Mouse (Mus musculus): ENCODE measurements at regions not wholly inside any gene's neighbourhood (a gene's known extent, or its start where the extent isn't known, plus 50 kb on each side); places are given as distances from the start of the nearest gene placed in this dataset.

GRCm38 (mm10) chr7:125262672-125263365 is 181.7 kb upstream of the Kdm8 start:
- ATAC-seq (replicated peaks) = peak; percentile 96
- Histone ChIP-seq H3K27ac (peak overlapping the region; percentile 76), H3K36me3 (replicated peaks) (no peaks in the 10 kb centered on the region), H3K9ac (no peak overlapping the region), H3K9me3 (no peaks in the 10 kb centered on the region), H3K4me3 (no peak overlapping the region), H3K4me1 (peaks cover 21% of the 10 kb centered on the region), H3K4me2 (no peak overlapping the region), H3K27me3 (replicated peaks) (no peaks in the 10 kb centered on the region)
- 14% methylated on average over 12 of the region's 12 CpGs for WGBS

- Histone ChIP-seq H3K27ac (peak overlapping the region; percentile 76), H3K4me1 (peaks cover 21% of the 10 kb centered on the region), H3K27me3 (replicated peaks) (no peaks in the 10 kb centered on the region), H3K9me3 (no peaks in the 10 kb centered on the region), H3K4me3 (no peak overlapping the region), H3K9ac (no peak overlapping the region), H3K36me3 (replicated peaks) (no peaks in the 10 kb centered on the region), H3K4me2 (no peak overlapping the region)
- WGBS = 59% methylated on average over 2 of the region's 2 CpGs
- ATAC-seq (replicated peaks) = no peak
These were observed 180.7 kb upstream of the Kdm8 start for GRCm38 (mm10) chr7:125263756-125264155.

GRCm38 (mm10) chr7:125270711-125271110 is 173.8 kb upstream of the Kdm8 start:
- no peak overlapping the region for H3K4me2 ChIP-seq
- no peak overlapping the region for H3K4me3 ChIP-seq
- H3K4me1 ChIP-seq = peaks cover 6% of the 10 kb centered on the region; the same call in 1 of the 2 replicates
- ATAC-seq (replicated peaks) = no peak
- WGBS = 60% methylated on average over 3 of the region's 3 CpGs
- no peaks in the 10 kb centered on the region for H3K36me3 ChIP-seq (replicated peaks)
- H3K27me3 ChIP-seq (replicated peaks) = no peaks in the 10 kb centered on the region
- H3K9me3 ChIP-seq = no peaks in the 10 kb centered on the region
- no peak overlapping the region for H3K9ac ChIP-seq
- no peak overlapping the region for H3K27ac ChIP-seq

- WGBS = 74% methylated on average over 4 of the region's 4 CpGs
- ATAC-seq (replicated peaks) = no peak
- no peak overlapping the region for H3K9ac ChIP-seq
- peaks cover 6% of the 10 kb centered on the region; the same call in 1 of the 2 replicates for H3K4me1 ChIP-seq
- no peak overlapping the region for H3K4me2 ChIP-seq
- no peaks in the 10 kb centered on the region for H3K36me3 ChIP-seq (replicated peaks)
- H3K27me3 ChIP-seq (replicated peaks) = no peaks in the 10 kb centered on the region
- no peaks in the 10 kb centered on the region for H3K9me3 ChIP-seq
- no peak overlapping the region for H3K27ac ChIP-seq
- no peak overlapping the region for H3K4me3 ChIP-seq
These were observed 173.1 kb upstream of the Kdm8 start for GRCm38 (mm10) chr7:125271356-125271755.

- 85% methylated on average over 3 of the region's 3 CpGs for WGBS
- Histone ChIP-seq H3K9me3 (no peaks in the 10 kb centered on the region), H3K4me2 (no peak overlapping the region), H3K4me3 (no peak overlapping the region), H3K36me3 (replicated peaks) (no peaks in the 10 kb centered on the region), H3K27ac (no peak overlapping the region), H3K4me1 (no peaks in the 10 kb centered on the region), H3K9ac (no peak overlapping the region), H3K27me3 (replicated peaks) (no peaks in the 10 kb centered on the region)
- no peak for ATAC-seq (replicated peaks)
These were observed 163.1 kb upstream of the Kdm8 start for GRCm38 (mm10) chr7:125281371-125281770.

- no peak overlapping the region for H3K4me3 ChIP-seq
- H3K27me3 ChIP-seq (replicated peaks) = no peaks in the 10 kb centered on the region
- H3K9ac ChIP-seq = no peak overlapping the region
- no peaks in the 10 kb centered on the region for H3K4me1 ChIP-seq
- H3K36me3 ChIP-seq (replicated peaks) = no peaks in the 10 kb centered on the region
- no peak for ATAC-seq (replicated peaks)
- H3K27ac ChIP-seq = no peak overlapping the region
- H3K4me2 ChIP-seq = no peak overlapping the region
- WGBS = 72% methylated on average over 2 of the region's 2 CpGs
- H3K9me3 ChIP-seq = no peaks in the 10 kb centered on the region
These were observed 149.2 kb upstream of the Kdm8 start for GRCm38 (mm10) chr7:125295226-125295625.

- no peak for ATAC-seq (replicated peaks)
- 65% methylated on average over 3 of the region's 3 CpGs for WGBS
- Histone ChIP-seq H3K9ac (no peak overlapping the region), H3K27ac (no peak overlapping the region), H3K27me3 (replicated peaks) (no peaks in the 10 kb centered on the region), H3K4me2 (no peak overlapping the region), H3K4me3 (no peak overlapping the region), H3K4me1 (peaks cover 3% of the 10 kb centered on the region; the same call in 1 of the 2 replicates), H3K36me3 (replicated peaks) (no peaks in the 10 kb centered on the region), H3K9me3 (no peaks in the 10 kb centered on the region)
These were observed 136.0 kb upstream of the Kdm8 start for GRCm38 (mm10) chr7:125308433-125308832.

- no peak overlapping the region for H3K4me3 ChIP-seq
- 71% methylated on average over 4 of the region's 4 CpGs for WGBS
- ATAC-seq (replicated peaks) = no peak
These were observed 133.5 kb upstream of the Kdm8 start for GRCm38 (mm10) chr7:125310971-125311370.

GRCm38 (mm10) chr7:125313604-125314003 is 130.9 kb upstream of the Kdm8 start:
- H3K4me2 ChIP-seq = no peak overlapping the region
- WGBS = 80% methylated on average over 3 of the region's 3 CpGs
- no peak for ATAC-seq (replicated peaks)
- H3K4me1 ChIP-seq = peaks cover 3% of the 10 kb centered on the region; the same call in 1 of the 2 replicates
- H3K27ac ChIP-seq = no peak overlapping the region
- no peaks in the 10 kb centered on the region for H3K9me3 ChIP-seq
- no peak overlapping the region for H3K9ac ChIP-seq
- no peaks in the 10 kb centered on the region for H3K36me3 ChIP-seq (replicated peaks)
- no peaks in the 10 kb centered on the region for H3K27me3 ChIP-seq (replicated peaks)
- H3K4me3 ChIP-seq = no peak overlapping the region

More at GRCm38 (mm10) chr7:125310971-125311370, 133.5 kb upstream of the Kdm8 start:
- peaks cover 3% of the 10 kb centered on the region; the same call in 1 of the 2 replicates for H3K4me1 ChIP-seq
- no peaks in the 10 kb centered on the region for H3K36me3 ChIP-seq (replicated peaks)
- no peaks in the 10 kb centered on the region for H3K9me3 ChIP-seq
- H3K27me3 ChIP-seq (replicated peaks) = no peaks in the 10 kb centered on the region
- H3K9ac ChIP-seq = no peak overlapping the region
- no peak overlapping the region for H3K4me2 ChIP-seq
- no peak overlapping the region for H3K27ac ChIP-seq

- no peak overlapping the region for H3K4me2 ChIP-seq
- no peak overlapping the region for H3K27ac ChIP-seq
- no peaks in the 10 kb centered on the region for H3K9me3 ChIP-seq
- H3K4me1 ChIP-seq = peaks cover under 1% of the 10 kb centered on the region; the same call in 1 of the 2 replicates
- H3K4me3 ChIP-seq = no peak overlapping the region
- ATAC-seq (replicated peaks) = no peak
- H3K36me3 ChIP-seq (replicated peaks) = no peaks in the 10 kb centered on the region
- H3K9ac ChIP-seq = no peak overlapping the region
- H3K27me3 ChIP-seq (replicated peaks) = no peaks in the 10 kb centered on the region
- 76% methylated on average over 2 of the region's 2 CpGs for WGBS
These were observed 109.7 kb upstream of the Kdm8 start for GRCm38 (mm10) chr7:125334769-125335168.

GRCm38 (mm10) chr7:125335586-125336165 is 108.8 kb upstream of the Kdm8 start:
- H3K4me3 ChIP-seq = no peak overlapping the region
- H3K27ac ChIP-seq = 0 out of 2 replicates have a peak overlapping the region, but pooled peaks have one; percentile 9
- ATAC-seq (replicated peaks) = peak; percentile 60
- H3K27me3 ChIP-seq (replicated peaks) = no peaks in the 10 kb centered on the region
- H3K4me2 ChIP-seq = no peak overlapping the region
- H3K9me3 ChIP-seq = no peaks in the 10 kb centered on the region
- no peak overlapping the region for H3K9ac ChIP-seq
- WGBS = 40% methylated on average over 3 of the region's 3 CpGs
- H3K4me1 ChIP-seq = peaks cover 9% of the 10 kb centered on the region
- H3K36me3 ChIP-seq (replicated peaks) = no peaks in the 10 kb centered on the region

- Histone ChIP-seq H3K4me3 (no peak overlapping the region), H3K27ac (no peak overlapping the region), H3K9ac (no peak overlapping the region), H3K36me3 (replicated peaks) (no peaks in the 10 kb centered on the region), H3K4me1 (peaks cover 15% of the 10 kb centered on the region), H3K27me3 (replicated peaks) (no peaks in the 10 kb centered on the region), H3K4me2 (no peak overlapping the region), H3K9me3 (no peaks in the 10 kb centered on the region)
- 91% methylated on average over 3 of the region's 3 CpGs for WGBS
- ATAC-seq (replicated peaks) = no peak
These were observed 107.7 kb upstream of the Kdm8 start for GRCm38 (mm10) chr7:125336826-125337225.
